Mouse (Mus musculus): ENCODE measurements around the gene Treml2. TPM values are rescaled to one million over a fixed set of nuclear protein-coding genes. Genes with fewer than 3 reads are reported as not detected.

Treml2 gene
- polyA plus RNA-seq, 1 experiment, result 56.4 TPM

- TF ChIP-seq POLR2A (IDR thresholded peaks at IDR 0.05; ENCODE audit: low read depth, low read length) (no peak), CTCF (IDR thresholded peaks at IDR 0.05; ENCODE audit: extremely low read depth, insufficient read depth, insufficient read length, insufficient replicate concordance) (peak; percentile 8; the same call in 1 of the 2 replicates)
- Histone ChIP-seq H3K4me1 (ENCODE audit: control insufficient read depth, insufficient read depth, insufficient read length) (no peaks in the 10 kb centered on the region), H3K27ac (ENCODE audit: insufficient read depth, low read length) (no peak overlapping the region), H3K36me3 (ENCODE audit: control insufficient read depth, insufficient read depth, low read length) (no peaks in the 10 kb centered on the region), H3K4me3 (ENCODE audit: extremely low read depth, insufficient read depth, insufficient read length) (no peak overlapping the region), H3K27me3 (ENCODE audit: control insufficient read depth, insufficient read depth, low read length) (no peaks in the 10 kb centered on the region)
- 79% methylated on average over 1 of the region's 1 CpGs for WGBS
- DNase-seq (ENCODE audit: low read depth in 1 of 2, low spot score in 2 of 2), result no peak
Measured at GRCm38 (mm10) chr17:48286765-48287164, 12.5 kb upstream of the Treml2 start.

DNA sequence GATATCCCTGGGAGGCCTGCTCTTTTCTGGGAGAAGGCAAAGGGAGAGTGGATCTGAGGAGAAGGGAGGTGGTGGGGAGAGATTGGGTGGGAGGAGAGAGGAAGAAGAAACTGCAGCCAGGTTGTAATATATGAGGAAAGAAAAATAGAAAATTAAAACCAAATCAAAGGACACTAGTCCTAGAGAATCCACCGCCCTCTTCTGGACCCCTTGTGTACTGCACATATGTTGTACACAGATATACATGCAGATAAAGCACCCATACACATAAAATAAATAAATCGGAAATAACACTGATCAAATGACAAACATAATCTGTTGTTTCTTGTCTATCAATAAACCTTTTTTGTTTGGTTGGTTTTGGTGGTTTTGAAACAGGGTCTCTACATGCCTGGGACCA, 12.0 kb upstream of the Treml2 start:
- H3K4me1 ChIP-seq (ENCODE audit: control insufficient read depth, insufficient read depth, insufficient read length), result no peaks in the 10 kb centered on the region
- DNase-seq (ENCODE audit: low read depth in 1 of 2, low spot score in 2 of 2), result no peak
- no peak overlapping the region for H3K27ac ChIP-seq (ENCODE audit: insufficient read depth, low read length)
- no peak overlapping the region for H3K4me3 ChIP-seq (ENCODE audit: extremely low read depth, insufficient read depth, insufficient read length)
- no peaks in the 10 kb centered on the region for H3K27me3 ChIP-seq (ENCODE audit: control insufficient read depth, insufficient read depth, low read length)
- no peak for TF ChIP-seq CTCF (IDR thresholded peaks at IDR 0.05; ENCODE audit: extremely low read depth, insufficient read depth, insufficient read length, insufficient replicate concordance)
- TF ChIP-seq POLR2A (IDR thresholded peaks at IDR 0.05; ENCODE audit: low read depth, low read length), result no peak
- WGBS, result 77% methylated on average over 2 of the region's 2 CpGs
- H3K36me3 ChIP-seq (ENCODE audit: control insufficient read depth, insufficient read depth, low read length), result no peaks in the 10 kb centered on the region

GRCm38 (mm10) chr17:48293500-48294194, 5.7 kb upstream of the Treml2 start:
- WGBS, result 28% methylated on average over 5 of the region's 5 CpGs
- TF ChIP-seq CTCF (IDR thresholded peaks at IDR 0.05; ENCODE audit: extremely low read depth, insufficient read depth, insufficient read length, insufficient replicate concordance) (no peak), POLR2A (IDR thresholded peaks at IDR 0.05; ENCODE audit: low read depth, low read length) (no peak)
- Histone ChIP-seq H3K36me3 (ENCODE audit: control insufficient read depth, insufficient read depth, low read length) (no peaks in the 10 kb centered on the region), H3K27ac (ENCODE audit: insufficient read depth, low read length) (peak overlapping the region; percentile 61; the same call in 1 of the 2 replicates), H3K27me3 (ENCODE audit: control insufficient read depth, insufficient read depth, low read length) (no peaks in the 10 kb centered on the region), H3K4me3 (ENCODE audit: extremely low read depth, insufficient read depth, insufficient read length) (no peak overlapping the region), H3K4me1 (ENCODE audit: control insufficient read depth, insufficient read depth, insufficient read length) (peaks cover 18% of the 10 kb centered on the region; the same call in 1 of the 2 replicates)
- peak in 1 of 2 experiments; percentile 72 for DNase-seq (ENCODE audit: low read depth in 1 of 2, low spot score in 2 of 2)

DNA sequence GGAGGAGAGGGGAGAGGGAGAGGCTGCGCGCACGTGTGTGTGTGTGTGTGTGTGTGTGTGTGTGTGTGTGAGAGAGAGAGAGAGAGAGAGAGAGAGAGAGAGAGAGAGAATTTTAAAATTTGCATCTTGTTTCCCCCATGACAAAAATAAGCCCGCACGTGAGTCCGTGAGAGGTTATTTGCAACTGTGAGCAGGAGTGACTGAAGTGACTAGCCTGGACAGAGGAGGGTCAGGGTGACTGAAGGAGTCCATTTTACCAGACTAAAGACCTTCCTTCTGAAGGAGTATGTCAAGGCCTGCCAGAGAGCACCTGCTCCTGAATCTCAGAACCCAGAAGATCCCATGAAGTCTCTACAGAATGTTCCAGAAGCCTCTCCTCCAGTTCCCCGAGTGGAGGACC, 458 bp downstream of the Treml2 start:
- no peak for TF ChIP-seq CTCF (IDR thresholded peaks at IDR 0.05; ENCODE audit: extremely low read depth, insufficient read depth, insufficient read length, insufficient replicate concordance)
- no peak for TF ChIP-seq POLR2A (IDR thresholded peaks at IDR 0.05; ENCODE audit: low read depth, low read length)
- H3K27ac ChIP-seq (ENCODE audit: insufficient read depth, low read length), result peak overlapping the region; percentile 97
- H3K4me1 ChIP-seq (ENCODE audit: control insufficient read depth, insufficient read depth, insufficient read length), result peaks cover 29% of the 10 kb centered on the region; the same call in 1 of the 2 replicates
- H3K27me3 ChIP-seq (ENCODE audit: control insufficient read depth, insufficient read depth, low read length), result no peaks in the 10 kb centered on the region
- 20% methylated on average over 7 of the region's 7 CpGs for WGBS
- peak; percentile 66 to 80 for DNase-seq (ENCODE audit: low read depth in 1 of 2, low spot score in 2 of 2)
- peak overlapping the region; percentile 69 for H3K4me3 ChIP-seq (ENCODE audit: extremely low read depth, insufficient read depth, insufficient read length)
- H3K36me3 ChIP-seq (ENCODE audit: control insufficient read depth, insufficient read depth, low read length), result peaks cover 8% of the 10 kb centered on the region

DNA sequence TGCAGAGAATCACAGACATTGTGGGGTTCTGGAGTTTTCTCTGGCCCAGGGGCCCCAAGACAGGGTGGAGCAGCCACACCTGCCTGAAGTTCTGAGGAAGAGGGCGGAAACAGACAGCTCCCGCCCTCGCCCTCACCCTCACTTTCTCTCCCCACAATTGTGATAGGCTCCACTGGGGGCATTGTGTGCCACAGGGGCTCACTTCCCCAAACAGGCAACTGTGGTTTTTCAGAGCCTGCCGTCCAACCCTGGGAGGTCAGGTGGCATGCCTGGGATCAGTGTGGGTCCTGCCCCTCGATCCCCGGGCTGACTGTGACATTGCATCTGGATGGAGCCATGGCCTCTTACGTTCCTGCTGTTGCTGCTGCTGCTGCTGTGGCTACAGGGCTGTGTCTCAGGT, 901 bp downstream of the Treml2 start:
- WGBS, result 13% methylated on average over 7 of the region's 7 CpGs
- peak; percentile 74 to 82 for DNase-seq (ENCODE audit: low read depth in 1 of 2, low spot score in 2 of 2)
- TF ChIP-seq CTCF (IDR thresholded peaks at IDR 0.05; ENCODE audit: extremely low read depth, insufficient read depth, insufficient read length, insufficient replicate concordance) (no peak), POLR2A (IDR thresholded peaks at IDR 0.05; ENCODE audit: low read depth, low read length) (no peak)
- Histone ChIP-seq H3K4me1 (ENCODE audit: control insufficient read depth, insufficient read depth, insufficient read length) (peaks cover 29% of the 10 kb centered on the region; the same call in 1 of the 2 replicates), H3K36me3 (ENCODE audit: control insufficient read depth, insufficient read depth, low read length) (peaks cover 9% of the 10 kb centered on the region), H3K27ac (ENCODE audit: insufficient read depth, low read length) (peak overlapping the region; percentile 97), H3K27me3 (ENCODE audit: control insufficient read depth, insufficient read depth, low read length) (no peaks in the 10 kb centered on the region), H3K4me3 (ENCODE audit: extremely low read depth, insufficient read depth, insufficient read length) (peak overlapping the region; percentile 69)

GRCm38 (mm10) chr17:48300861-48301260, 1.6 kb downstream of the Treml2 start:
- peaks cover 9% of the 10 kb centered on the region for H3K36me3 ChIP-seq (ENCODE audit: control insufficient read depth, insufficient read depth, low read length)
- peaks cover 29% of the 10 kb centered on the region; the same call in 1 of the 2 replicates for H3K4me1 ChIP-seq (ENCODE audit: control insufficient read depth, insufficient read depth, insufficient read length)
- H3K27me3 ChIP-seq (ENCODE audit: control insufficient read depth, insufficient read depth, low read length), result no peaks in the 10 kb centered on the region
- H3K27ac ChIP-seq (ENCODE audit: insufficient read depth, low read length), result peak overlapping the region; percentile 97
- peak in 1 of 2 experiments; percentile 70 for DNase-seq (ENCODE audit: low read depth in 1 of 2, low spot score in 2 of 2)
- TF ChIP-seq CTCF (IDR thresholded peaks at IDR 0.05; ENCODE audit: extremely low read depth, insufficient read depth, insufficient read length, insufficient replicate concordance), result no peak
- TF ChIP-seq POLR2A (IDR thresholded peaks at IDR 0.05; ENCODE audit: low read depth, low read length), result no peak
- under 1% methylated on average over 9 of the region's 9 CpGs for WGBS
- peak overlapping the region; percentile 69 for H3K4me3 ChIP-seq (ENCODE audit: extremely low read depth, insufficient read depth, insufficient read length)

- Histone ChIP-seq H3K4me3 (ENCODE audit: extremely low read depth, insufficient read depth, insufficient read length) (no peak overlapping the region), H3K27ac (ENCODE audit: insufficient read depth, low read length) (no peak overlapping the region; the same call in 1 of the 2 replicates), H3K4me1 (ENCODE audit: control insufficient read depth, insufficient read depth, insufficient read length) (peaks cover 21% of the 10 kb centered on the region; the same call in 1 of the 2 replicates), H3K27me3 (ENCODE audit: control insufficient read depth, insufficient read depth, low read length) (no peaks in the 10 kb centered on the region), H3K36me3 (ENCODE audit: control insufficient read depth, insufficient read depth, low read length) (peaks cover 11% of the 10 kb centered on the region)
- WGBS, result 58% methylated on average over 5 of the region's 5 CpGs
- no peak for TF ChIP-seq CTCF (IDR thresholded peaks at IDR 0.05; ENCODE audit: extremely low read depth, insufficient read depth, insufficient read length, insufficient replicate concordance)
- no peak for TF ChIP-seq POLR2A (IDR thresholded peaks at IDR 0.05; ENCODE audit: low read depth, low read length)
- DNase-seq (ENCODE audit: low read depth in 1 of 2, low spot score in 2 of 2), result no peak
Measured at GRCm38 (mm10) chr17:48301792-48302191, 2.5 kb downstream of the Treml2 start.

Measured in spleen, adult 2 months (tissue).